Mouse (Mus musculus) forebrain, embryonic 16.5 days (tissue): ENCODE results near the gene Ablim1. TPM values are rescaled to one million over a fixed set of nuclear protein-coding genes. Genes with fewer than 3 reads are reported as not detected.
A peak's percentile ranks its signal among the peaks of the same experiment; 100 is the strongest.

ENCODE experiments used
- ATAC-seq: fragments of 200-750 bp; cut with Nextera tagmentation; 2 replicates; pipeline ENCODE4 v1.8.0; 2017; ENCODE audit warnings: mild to moderate bottlenecking, moderate library complexity
- H3K27ac ChIP-seq: fragments of 300-500 bp; sonication (generic); 2 replicates; pipeline ENCODE4 v1.5.1; 2014; ENCODE audit warnings: low read length, control low read depth
- H3K27me3 ChIP-seq: fragments of 300-500 bp; sonication (generic); replicated peaks from 2 replicates; pipeline ENCODE4 v1.6.1; 2014; ENCODE audit warnings: low read length; ENCODE audit not compliant: control insufficient read depth, insufficient read depth
- H3K36me3 ChIP-seq: fragments of 300-500 bp; sonication (generic); 2 replicates; pipeline ENCODE4 v1.6.1; 2014; ENCODE audit not compliant: control insufficient read depth, insufficient read depth
- H3K4me1 ChIP-seq: fragments of 300-500 bp; sonication (generic); replicated peaks from 2 replicates; pipeline ENCODE4 v1.6.1; 2014; ENCODE audit warnings: low read length; ENCODE audit not compliant: control insufficient read depth, insufficient read depth
- H3K4me2 ChIP-seq: fragments of 300-500 bp; sonication (generic); 2 replicates; pipeline ENCODE4 v1.6.1; 2014; ENCODE audit warnings: mild to moderate bottlenecking, low read length, control low read depth
- H3K4me3 ChIP-seq: fragments of 300-500 bp; sonication (generic); replicated peaks from 2 replicates; pipeline ENCODE4 v1.5.1; 2014; ENCODE audit warnings: mild to moderate bottlenecking, low read length, control low read depth
- H3K9ac ChIP-seq: fragments of 300-500 bp; sonication (generic); replicated peaks from 2 replicates; pipeline ENCODE4 v1.6.1; 2014; ENCODE audit warnings: low read depth, low read length, control low read depth
- H3K9me3 ChIP-seq: fragments of 300-500 bp; sonication (generic); 2 replicates; pipeline ENCODE4 v1.6.1; 2016; ENCODE audit warnings: low read length; ENCODE audit not compliant: control insufficient read depth
- WGBS: fragments of 180-500 bp; shearing (Covaris S2); extraction: QIAGEN DNeasy Blood & Tissue Kit; methylation state at CpG from one replicate; pipeline ENCODE4 v1.1.7; 2014; 5-methylcytosine and 5-hydroxymethylcytosine counted together
- polyA plus RNA-seq: library from polyadenylated mRNA; unstranded; fragments of >200 nt; fragmentation: Nextera tagmentation; extraction: Ambion mirVana; gene quantifications from 2 replicates; pipeline ENCODE4 v1.2.1, GENCODE M21; 2015

The Ablim1 gene
- polyA plus RNA-seq, 1 experiment from 2014 or later = 47.1 TPM

GRCm38 (mm10) chr19:57103360-57103958, 211.3 kb downstream of the Ablim1 start:
- no peak for ATAC-seq
- whole genome bisulfite sequencing = 77% methylated on average over 4 of the region's 4 CpGs
- Histone ChIP-seq H3K9ac (no peak overlapping the region), H3K36me3 (no peaks in the 10 kb centered on the region), H3K9me3 (no peaks in the 10 kb centered on the region), H3K4me3 (no peak overlapping the region), H3K4me1 (peaks cover 4% of the 10 kb centered on the region; the same call in 1 of the 2 replicates), H3K27me3 (no peaks in the 10 kb centered on the region), H3K27ac (no peak overlapping the region; the same call in 1 of the 2 replicates), H3K4me2 (no peak overlapping the region)

- Histone ChIP-seq H3K36me3 (no peaks in the 10 kb centered on the region), H3K27me3 (no peaks in the 10 kb centered on the region), H3K9me3 (no peaks in the 10 kb centered on the region), H3K9ac (no peak overlapping the region), H3K4me2 (no peak overlapping the region), H3K27ac (no peak overlapping the region), H3K4me3 (no peak overlapping the region), H3K4me1 (peaks cover 4% of the 10 kb centered on the region; the same call in 1 of the 2 replicates)
- WGBS = 81% methylated on average over 7 of the region's 7 CpGs
- ATAC-seq = no peak
Observed at GRCm38 (mm10) chr19:57101986-57102385, 212.7 kb downstream of the Ablim1 start.

GRCm38 (mm10) chr19:57100753-57101446, 213.8 kb downstream of the Ablim1 start:
- H3K4me2 ChIP-seq = no peak overlapping the region
- no peak overlapping the region for H3K27ac ChIP-seq
- H3K9ac ChIP-seq = no peak overlapping the region
- ATAC-seq = no peak
- WGBS = 95% methylated on average over 11 of the region's 11 CpGs
- H3K4me1 ChIP-seq = peaks cover 4% of the 10 kb centered on the region; the same call in 1 of the 2 replicates
- H3K9me3 ChIP-seq = no peaks in the 10 kb centered on the region
- no peak overlapping the region for H3K4me3 ChIP-seq
- no peaks in the 10 kb centered on the region for H3K36me3 ChIP-seq
- H3K27me3 ChIP-seq = no peaks in the 10 kb centered on the region

GRCm38 (mm10) chr19:57099986-57100385, 214.7 kb downstream of the Ablim1 start:
- WGBS = 93% methylated on average over 9 of the region's 9 CpGs
- no peak overlapping the region for H3K4me3 ChIP-seq
- no peak overlapping the region for H3K27ac ChIP-seq
- no peaks in the 10 kb centered on the region for H3K9me3 ChIP-seq
- ATAC-seq = no peak
- no peaks in the 10 kb centered on the region for H3K36me3 ChIP-seq
- H3K4me2 ChIP-seq = no peak overlapping the region
- H3K9ac ChIP-seq = no peak overlapping the region
- H3K4me1 ChIP-seq = peaks cover 4% of the 10 kb centered on the region; the same call in 1 of the 2 replicates
- H3K27me3 ChIP-seq = no peaks in the 10 kb centered on the region

GRCm38 (mm10) chr19:57099094-57099357, 215.7 kb downstream of the Ablim1 start:
- Histone ChIP-seq H3K4me3 (no peak overlapping the region), H3K36me3 (no peaks in the 10 kb centered on the region), H3K4me2 (no peak overlapping the region), H3K27me3 (no peaks in the 10 kb centered on the region), H3K9ac (no peak overlapping the region), H3K27ac (peak overlapping the region; percentile 44), H3K9me3 (no peaks in the 10 kb centered on the region), H3K4me1 (peaks cover 4% of the 10 kb centered on the region; the same call in 1 of the 2 replicates)
- 79% methylated on average over 4 of the region's 4 CpGs for WGBS
- ATAC-seq = no peak

- peak; percentile 69 for ATAC-seq
- peak overlapping the region; percentile 44 for H3K27ac ChIP-seq
- 70% methylated on average over 14 of the region's 14 CpGs for WGBS
Observed at GRCm38 (mm10) chr19:57098241-57099093, 216.3 kb downstream of the Ablim1 start.

GRCm38 (mm10) chr19:57095340-57095739, 219.4 kb downstream of the Ablim1 start:
- no peak for ATAC-seq
- Histone ChIP-seq H3K4me1 (peaks cover 4% of the 10 kb centered on the region; the same call in 1 of the 2 replicates), H3K4me3 (no peak overlapping the region), H3K9me3 (no peaks in the 10 kb centered on the region), H3K27ac (no peak overlapping the region), H3K9ac (no peak overlapping the region), H3K27me3 (no peaks in the 10 kb centered on the region), H3K4me2 (no peak overlapping the region), H3K36me3 (no peaks in the 10 kb centered on the region)
- 93% methylated on average over 7 of the region's 7 CpGs for WGBS

More at GRCm38 (mm10) chr19:57098241-57099093, 216.3 kb downstream of the Ablim1 start:
- no peak overlapping the region for H3K9ac ChIP-seq
- peaks cover 4% of the 10 kb centered on the region; the same call in 1 of the 2 replicates for H3K4me1 ChIP-seq
- H3K9me3 ChIP-seq = no peaks in the 10 kb centered on the region
- no peak overlapping the region for H3K4me3 ChIP-seq
- H3K27me3 ChIP-seq = no peaks in the 10 kb centered on the region
- no peak overlapping the region for H3K4me2 ChIP-seq
- H3K36me3 ChIP-seq = no peaks in the 10 kb centered on the region

GRCm38 (mm10) chr19:57093698-57094004, 221.1 kb downstream of the Ablim1 start:
- Histone ChIP-seq H3K27ac (no peak overlapping the region), H3K4me3 (no peak overlapping the region), H3K27me3 (no peaks in the 10 kb centered on the region), H3K4me1 (no peaks in the 10 kb centered on the region; the same call in 1 of the 2 replicates), H3K9ac (no peak overlapping the region), H3K36me3 (no peaks in the 10 kb centered on the region), H3K4me2 (no peak overlapping the region), H3K9me3 (no peaks in the 10 kb centered on the region)
- WGBS = 82% methylated on average over 3 of the region's 3 CpGs
- ATAC-seq = no peak

- Histone ChIP-seq H3K4me3 (no peak overlapping the region), H3K36me3 (no peaks in the 10 kb centered on the region), H3K9ac (no peak overlapping the region), H3K4me2 (no peak overlapping the region), H3K4me1 (no peaks in the 10 kb centered on the region), H3K9me3 (no peaks in the 10 kb centered on the region), H3K27me3 (no peaks in the 10 kb centered on the region), H3K27ac (no peak overlapping the region)
- ATAC-seq = no peak
- 70% methylated on average over 5 of the region's 5 CpGs for WGBS
Observed at GRCm38 (mm10) chr19:57092958-57093697, 221.6 kb downstream of the Ablim1 start.
